Mouse (Mus musculus) liver, adult 2 months (tissue): ENCODE measurements around the gene Slc16a5.

ENCODE experiments used
- CTCF ChIP-seq: fragments of 200-500 bp; IDR thresholded peaks from 2 replicates; pipeline ENCODE4 v1.5.1; 2011; ENCODE audit warnings: low read depth, low read length, control low read depth
- POLR2A ChIP-seq: fragments of 200-500 bp; IDR thresholded peaks from 2 replicates; pipeline ENCODE4 v1.6.1; 2011; ENCODE audit warnings: low read length, control low read depth; ENCODE audit not compliant: insufficient read depth; ENCODE audit errors: extremely low read depth

DNA sequence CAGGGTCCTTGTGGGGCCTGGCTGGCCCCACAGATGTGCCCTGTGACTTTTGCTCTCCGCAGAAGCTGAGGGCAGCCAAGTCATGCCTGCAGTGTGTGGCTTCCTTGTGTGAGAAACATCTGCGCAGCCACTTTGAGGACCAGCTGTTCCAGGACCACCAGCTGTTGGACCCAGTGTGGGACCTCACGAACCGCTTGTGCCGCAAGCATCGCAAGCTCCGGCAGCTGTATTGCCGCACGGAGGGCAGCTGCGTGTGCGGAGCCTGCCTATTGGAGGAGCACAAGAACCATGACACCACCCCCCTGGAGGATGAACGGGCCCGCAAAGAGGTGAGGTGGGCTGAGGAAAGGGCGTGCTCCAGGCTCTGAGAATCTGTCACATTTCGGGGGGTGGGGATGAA lies 20.9 kb upstream of the Slc16a5 start:
- TF ChIP-seq POLR2A = no peak
- TF ChIP-seq CTCF = no peak
